Mouse (Mus musculus) embryo, embryonic 10 days (tissue): ENCODE measurements around the gene Slc15a5.

ENCODE experiments used
- DNase-seq: peaks from one replicate; pipeline ENCODE4 v3.0.0-alpha.2; 2015; ENCODE audit warnings: low spot score

Slc15a5 gene

DNA sequence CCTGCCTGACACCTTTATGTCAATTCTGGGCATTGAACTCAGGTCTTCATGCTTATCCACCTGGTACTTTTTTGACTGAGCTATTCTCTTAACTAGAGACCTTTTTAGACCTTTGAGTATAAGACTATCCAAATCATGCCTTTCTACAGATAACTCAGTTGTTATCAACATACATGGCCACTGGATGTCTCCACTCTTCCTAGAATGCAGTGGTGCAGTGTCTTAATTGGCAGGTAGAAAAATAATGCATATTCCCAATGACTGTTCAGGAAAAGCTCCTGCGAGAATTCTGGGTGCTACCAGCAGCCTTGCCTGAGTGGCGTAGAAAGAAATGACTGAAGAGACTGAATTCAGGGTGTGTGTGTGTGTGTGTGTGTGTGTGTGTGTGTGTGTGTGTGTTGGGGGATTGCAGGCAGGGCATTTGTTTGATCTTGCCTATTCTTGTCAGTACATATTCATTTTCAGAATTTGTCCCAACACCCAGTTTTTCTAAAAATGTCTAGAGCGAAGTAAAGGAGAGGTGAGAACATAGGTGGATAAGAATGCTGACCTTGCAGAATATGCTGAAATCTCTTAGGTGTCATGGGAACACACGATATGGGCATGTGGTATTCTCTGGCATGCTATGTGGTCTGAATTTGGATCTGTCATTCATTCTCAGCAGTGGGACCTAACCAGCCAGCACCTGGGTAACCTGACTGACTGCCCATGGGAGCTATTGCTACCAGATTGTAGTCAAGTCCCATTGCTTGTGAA, 119.5 kb downstream of the Slc15a5 start:
- no peak for DNase-seq

DNA sequence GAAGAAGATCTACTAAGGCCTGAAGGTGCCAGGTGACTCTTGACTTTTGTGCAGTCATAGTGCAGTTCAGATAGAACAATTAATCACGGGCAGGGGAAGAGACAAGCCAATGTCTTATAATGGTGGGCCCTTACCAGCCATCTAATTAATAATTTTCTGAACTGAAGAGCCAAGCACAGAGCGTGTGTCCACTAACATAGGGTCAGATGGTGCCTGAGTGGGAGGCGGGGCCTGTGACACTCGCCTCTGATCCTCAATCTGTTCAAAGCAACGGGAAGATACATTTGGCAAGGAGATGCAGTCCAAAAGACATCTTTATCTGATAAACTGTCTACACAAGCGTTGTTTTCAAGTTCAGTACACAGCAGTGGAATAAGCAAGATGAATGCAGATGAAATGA, 122.1 kb downstream of the Slc15a5 start:
- no peak for DNase-seq

DNA sequence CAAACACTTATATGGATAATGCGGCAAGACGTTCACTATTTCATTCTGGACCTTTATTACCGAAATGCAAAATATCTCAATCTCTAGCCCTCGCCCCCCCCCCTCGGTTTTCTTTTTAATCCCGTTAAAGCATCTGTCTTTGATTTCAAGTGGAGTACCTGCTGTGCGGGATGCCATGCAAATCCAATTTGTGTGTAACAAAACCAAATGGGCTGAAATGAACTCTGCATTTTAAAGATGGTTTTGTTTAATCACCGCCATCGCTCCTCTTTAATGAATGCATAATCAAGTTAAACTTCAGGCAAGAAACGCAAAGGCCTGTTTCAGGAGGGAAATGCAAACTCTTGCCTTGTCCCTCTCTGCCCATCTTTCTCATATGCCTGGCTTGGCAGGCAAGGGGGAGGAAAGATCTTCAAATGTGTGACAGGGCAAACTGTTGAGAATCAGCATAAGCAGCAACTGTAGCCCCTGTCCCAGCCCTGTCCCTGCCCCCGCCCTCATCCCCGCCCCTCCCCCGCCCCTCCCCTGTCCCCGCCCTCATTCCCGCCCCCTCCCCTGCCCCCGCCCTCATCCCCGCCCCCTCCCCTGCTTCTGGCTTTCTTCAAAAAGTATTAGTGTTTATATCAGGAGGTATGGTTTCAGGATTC, 122.8 kb downstream of the Slc15a5 start:
- DNase-seq: no peak

DNA sequence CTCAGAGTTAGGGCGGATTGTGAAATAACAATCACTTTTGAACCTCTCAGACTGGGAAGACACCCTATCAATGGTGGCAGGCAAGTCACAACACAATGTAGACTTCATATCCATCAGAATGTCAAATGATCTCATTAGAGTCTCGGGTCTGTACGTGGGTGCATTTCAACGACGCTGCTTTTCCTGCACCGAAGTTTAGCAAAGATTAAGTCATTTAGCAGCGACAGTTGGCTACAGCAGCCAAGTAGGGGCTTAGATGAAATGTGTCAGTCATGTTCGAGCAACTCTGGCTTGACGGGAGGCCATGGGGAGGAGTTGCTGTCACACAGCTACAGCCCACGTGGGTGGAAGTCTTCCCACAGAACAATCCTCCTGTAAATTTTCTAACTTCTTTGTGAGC, 133.2 kb downstream of the Slc15a5 start:
- no peak for DNase-seq

DNA sequence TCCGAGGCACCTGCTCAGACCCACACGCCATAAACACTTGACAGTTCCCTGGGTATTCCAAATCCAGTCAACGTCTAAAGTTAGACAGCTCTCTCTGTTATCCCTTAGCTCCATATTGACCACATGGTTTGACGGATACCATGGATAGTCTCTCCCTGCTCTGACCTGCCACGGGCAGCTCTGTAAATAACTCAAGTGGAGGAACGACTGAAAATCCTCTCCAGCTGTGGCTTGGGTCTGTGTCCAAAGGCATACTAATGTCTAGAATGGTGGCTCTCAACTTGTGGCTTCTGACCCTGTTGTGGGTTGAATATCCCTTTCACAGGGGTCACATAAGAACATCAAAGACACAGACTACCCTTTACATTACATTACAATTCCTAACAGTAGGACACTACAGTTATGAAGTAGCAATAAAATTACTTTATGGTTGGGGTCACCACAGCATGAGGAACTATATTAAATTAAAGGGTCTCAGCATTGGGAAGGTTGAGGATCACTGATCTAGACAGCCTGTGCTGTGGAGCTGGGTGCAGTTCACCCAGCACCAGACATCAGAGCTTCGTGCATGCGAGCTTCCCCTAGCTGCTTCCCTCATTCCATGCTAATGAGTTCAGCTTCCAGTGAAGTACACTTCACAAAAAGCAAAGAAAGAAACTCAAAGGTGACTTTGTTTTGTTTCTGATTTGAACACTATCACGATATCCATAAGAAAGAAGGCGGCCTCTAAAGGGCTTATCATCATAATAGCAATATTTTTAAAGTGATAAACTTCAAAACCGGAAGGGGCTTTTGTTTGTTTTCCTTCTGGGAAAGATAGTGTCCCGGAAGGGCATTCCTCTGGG, 139.1 kb downstream of the Slc15a5 start:
- no peak for DNase-seq

DNA sequence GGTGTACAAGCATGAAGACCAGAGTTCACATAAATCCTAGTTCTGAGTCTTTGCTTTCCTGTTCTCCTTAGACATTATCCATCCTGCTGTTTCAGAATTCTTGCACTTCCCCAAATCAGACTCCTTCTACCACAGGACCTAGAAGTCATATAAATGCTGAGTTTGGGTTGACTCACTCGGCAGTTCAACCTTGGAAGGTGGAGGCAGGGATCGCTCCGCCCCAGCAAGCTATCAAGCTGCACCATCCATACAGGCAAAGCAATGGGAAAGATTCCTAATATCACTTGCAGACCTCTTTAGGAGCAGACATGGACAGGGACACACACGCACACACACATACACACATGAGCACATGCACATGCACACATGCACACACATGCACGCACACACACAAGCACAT, 142.2 kb downstream of the Slc15a5 start:
- DNase-seq: no peak

DNA sequence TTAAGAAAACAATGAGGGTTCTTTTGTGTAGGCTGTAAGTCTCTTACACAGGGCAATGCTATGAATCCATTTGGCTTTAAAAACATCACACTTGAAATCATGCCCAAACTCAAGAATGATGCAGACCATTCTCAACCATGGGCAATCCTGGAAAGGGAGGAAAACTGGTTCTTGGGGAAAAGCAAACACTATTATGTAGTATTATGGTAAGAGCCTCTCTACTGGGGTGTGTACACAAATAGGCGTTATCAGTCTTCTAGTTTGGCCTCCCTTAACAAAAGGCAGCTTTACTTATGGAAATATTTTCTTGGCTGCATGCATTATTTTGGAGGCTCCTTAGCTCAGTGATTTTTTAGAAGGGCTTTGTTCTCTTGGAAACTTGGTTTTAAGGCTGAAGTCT, 143.4 kb downstream of the Slc15a5 start:
- DNase-seq: no peak

DNA sequence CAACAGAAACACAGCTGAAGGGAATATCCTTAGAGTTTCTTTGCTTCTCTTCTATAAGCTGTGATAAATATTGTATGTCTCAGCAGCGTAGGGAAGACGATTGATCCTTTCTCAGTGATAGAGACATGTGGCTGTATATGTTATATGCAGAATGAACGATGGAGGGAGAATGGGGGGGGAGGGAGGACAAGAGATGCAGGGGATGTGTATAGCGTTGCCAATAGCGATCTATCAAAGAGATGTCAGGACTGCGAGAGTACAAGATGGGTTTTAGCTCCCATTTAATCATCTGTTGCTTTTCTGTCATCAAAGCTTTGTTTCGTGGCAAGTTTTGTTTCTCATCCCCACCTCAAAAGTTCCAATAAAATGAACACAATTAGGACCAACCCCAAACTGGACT, 143.9 kb downstream of the Slc15a5 start:
- no peak for DNase-seq

DNA sequence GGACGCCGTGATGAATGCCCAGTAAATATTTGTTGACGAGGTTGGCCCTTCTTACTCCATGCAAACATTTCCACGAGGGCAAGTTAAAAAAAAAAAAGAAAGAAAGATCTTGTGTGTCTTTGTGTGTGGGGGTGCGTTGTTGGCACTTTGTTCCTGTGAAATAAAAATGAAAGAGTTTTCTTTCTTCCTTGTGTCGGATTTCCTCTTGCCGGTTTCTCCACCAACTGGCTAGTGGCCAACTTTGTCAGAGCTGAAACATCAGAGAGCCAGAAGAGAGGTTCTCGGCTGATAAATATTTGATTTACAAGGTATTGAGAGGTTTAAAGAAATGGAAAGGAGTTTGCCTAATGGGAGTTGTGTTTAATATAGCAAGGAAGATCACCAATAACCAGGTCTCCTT, 144.4 kb downstream of the Slc15a5 start:
- DNase-seq: no peak

DNA sequence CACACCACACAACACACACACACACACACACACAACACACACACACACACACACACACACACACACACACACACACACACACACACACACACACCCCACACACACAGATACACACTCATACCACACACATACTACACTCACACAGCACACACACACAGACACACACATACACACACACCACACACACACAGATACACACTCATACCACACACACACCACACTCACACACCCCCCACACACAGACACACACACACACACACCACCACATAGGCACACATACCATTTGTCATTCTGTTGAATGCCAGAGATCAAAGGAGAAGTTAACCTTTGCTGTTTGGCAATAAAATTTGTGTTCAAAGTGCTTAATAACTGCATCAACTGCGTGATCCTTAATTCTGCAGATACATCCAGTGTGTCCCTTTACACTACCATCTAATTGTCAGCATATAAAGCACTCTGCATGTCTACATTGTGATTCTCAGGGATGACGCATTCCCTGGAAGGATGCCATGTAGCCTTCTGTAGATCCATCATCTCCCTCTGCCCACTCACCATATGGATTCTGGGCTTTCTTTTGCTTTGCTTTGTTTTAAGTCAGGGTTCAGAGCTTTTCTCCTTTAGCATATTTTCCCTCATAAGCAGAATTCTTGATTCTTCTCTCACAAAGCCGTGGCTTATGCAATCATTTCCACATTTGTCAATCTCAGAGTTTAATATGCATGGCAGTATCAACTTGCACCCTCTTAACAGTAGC, 145.0 kb downstream of the Slc15a5 start:
- DNase-seq: no peak
